Mouse (Mus musculus) kidney, embryonic 15.5 days (tissue): ENCODE measurements around the gene Tmem139. TPM values are rescaled to one million over a fixed set of nuclear protein-coding genes. Genes with fewer than 3 reads are reported as not detected.

Experiments
- ATAC-seq: fragments of 200-750 bp; cut with Nextera tagmentation; replicated peaks from 2 replicates; pipeline ENCODE4 v1.8.0; 2017; ENCODE audit warnings: moderate TSS enrichment; ENCODE audit not compliant: low FRiP score
- H3K27ac ChIP-seq: fragments of 300-500 bp; sonication (generic); 2 replicates; pipeline ENCODE4 v1.5.1; 2015; ENCODE audit warnings: mild to moderate bottlenecking, inconsistent platforms
- H3K27me3 ChIP-seq: fragments of 300-500 bp; sonication (generic); 2 replicates; pipeline ENCODE4 v1.6.1; 2015; ENCODE audit warnings: inconsistent platforms
- H3K36me3 ChIP-seq: fragments of 300-500 bp; sonication (generic); 2 replicates; pipeline ENCODE4 v1.6.1; 2015; ENCODE audit warnings: inconsistent platforms
- H3K4me1 ChIP-seq: fragments of 300-500 bp; sonication (generic); 2 replicates; pipeline ENCODE4 v1.6.1; 2015; ENCODE audit warnings: inconsistent platforms
- H3K4me2 ChIP-seq: fragments of 300-500 bp; sonication (generic); 2 replicates; pipeline ENCODE4 v1.6.1; 2015; ENCODE audit warnings: moderate library complexity, mild to moderate bottlenecking, inconsistent platforms
- H3K4me3 ChIP-seq: fragments of 300-500 bp; sonication (generic); replicated peaks from 2 replicates; pipeline ENCODE4 v1.5.1; 2015; ENCODE audit warnings: mild to moderate bottlenecking, inconsistent platforms
- H3K9ac ChIP-seq: fragments of 300-500 bp; sonication (generic); 2 replicates; pipeline ENCODE4 v1.6.1; 2015; ENCODE audit warnings: mild to moderate bottlenecking, inconsistent platforms
- H3K9me3 ChIP-seq: fragments of 300-500 bp; sonication (generic); replicated peaks from 2 replicates; pipeline ENCODE4 v1.6.1; 2016; ENCODE audit warnings: inconsistent platforms
- WGBS: fragments of 180-500 bp; shearing (Covaris S2); methylation state at CpG from one replicate; pipeline ENCODE4 v1.1.7; 2015; ENCODE audit warnings: mixed read lengths; 5-methylcytosine and 5-hydroxymethylcytosine counted together
- polyA plus RNA-seq: library from polyadenylated mRNA; unstranded; fragments of >200 nt; fragmentation: Nextera tagmentation; extraction: Ambion mirVana; gene quantifications from 2 replicates; pipeline ENCODE4 v1.2.1, GENCODE M21; 2015

The Tmem139 gene
- polyA plus RNA-seq, 1 experiment from 2014 or later = 3.0 TPM

DNA sequence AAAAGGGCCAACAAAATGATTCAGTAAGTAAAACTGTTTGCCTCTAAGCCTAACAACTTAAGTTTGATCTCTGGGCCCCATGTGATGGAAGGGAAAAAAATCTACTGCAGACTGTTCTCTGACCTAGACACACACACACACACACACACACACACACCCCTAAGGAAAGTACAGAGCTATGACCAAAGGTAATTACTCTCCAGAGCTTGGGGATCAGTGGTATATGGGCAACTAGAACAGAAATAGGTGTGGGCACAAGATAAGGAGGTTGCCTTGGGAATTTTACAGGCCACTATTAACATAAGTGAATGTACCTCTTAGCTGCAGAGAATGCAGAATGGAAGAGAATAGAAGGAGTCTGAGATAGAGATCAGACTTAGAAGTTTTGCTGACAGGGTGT, 25.8 kb downstream of the Tmem139 start:
- ATAC-seq = no peak
- no peaks in the 10 kb centered on the region for H3K4me1 ChIP-seq
- H3K4me2 ChIP-seq = no peak overlapping the region
- no peaks in the 10 kb centered on the region for H3K27me3 ChIP-seq
- H3K9me3 ChIP-seq = no peaks in the 10 kb centered on the region
- peaks cover 31% of the 10 kb centered on the region for H3K36me3 ChIP-seq
- H3K9ac ChIP-seq = no peak overlapping the region
- H3K27ac ChIP-seq = no peak overlapping the region
- H3K4me3 ChIP-seq = no peak overlapping the region

DNA sequence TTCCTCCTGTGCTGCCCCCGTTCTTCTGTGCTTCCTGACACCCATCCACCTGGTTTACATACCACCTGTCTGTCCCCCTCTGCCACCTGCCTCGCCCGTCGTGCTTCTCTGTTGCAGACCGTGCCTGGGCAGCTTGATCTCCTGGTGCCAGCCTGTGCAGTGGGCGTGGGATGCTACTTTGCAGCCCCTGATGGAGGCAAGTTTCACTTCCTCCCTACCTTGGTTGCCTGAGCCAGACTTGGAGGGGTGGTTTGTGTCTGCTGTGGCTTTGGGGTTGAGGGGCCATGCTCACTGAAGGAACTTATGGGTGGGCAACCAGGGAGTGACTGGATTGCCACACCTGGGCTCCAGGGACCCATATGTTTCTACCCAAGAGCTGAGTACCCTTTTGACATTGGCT, 31.6 kb downstream of the Tmem139 start:
- 87% methylated on average over 6 of the region's 6 CpGs for WGBS
- H3K4me2 ChIP-seq = no peak overlapping the region
- no peaks in the 10 kb centered on the region for H3K4me1 ChIP-seq
- H3K27me3 ChIP-seq = no peaks in the 10 kb centered on the region
- no peak overlapping the region for H3K9ac ChIP-seq
- no peak overlapping the region for H3K4me3 ChIP-seq
- no peak for ATAC-seq
- H3K27ac ChIP-seq = no peak overlapping the region
- H3K36me3 ChIP-seq = no peaks in the 10 kb centered on the region
- no peaks in the 10 kb centered on the region for H3K9me3 ChIP-seq

- H3K4me1 ChIP-seq = no peaks in the 10 kb centered on the region
- 0 out of 2 replicates have a peak, but pooled peaks cover 2% of the 10 kb centered on the region for H3K36me3 ChIP-seq
- H3K9me3 ChIP-seq = no peaks in the 10 kb centered on the region
- no peak overlapping the region for H3K4me3 ChIP-seq
- H3K4me2 ChIP-seq = no peak overlapping the region
- H3K27ac ChIP-seq = no peak overlapping the region
- H3K27me3 ChIP-seq = no peaks in the 10 kb centered on the region
- WGBS = 64% methylated on average over 3 of the region's 3 CpGs
- no peak for ATAC-seq
- H3K9ac ChIP-seq = no peak overlapping the region
Observed at GRCm38 (mm10) chr6:42295549-42296094, 33.9 kb downstream of the Tmem139 start.

DNA sequence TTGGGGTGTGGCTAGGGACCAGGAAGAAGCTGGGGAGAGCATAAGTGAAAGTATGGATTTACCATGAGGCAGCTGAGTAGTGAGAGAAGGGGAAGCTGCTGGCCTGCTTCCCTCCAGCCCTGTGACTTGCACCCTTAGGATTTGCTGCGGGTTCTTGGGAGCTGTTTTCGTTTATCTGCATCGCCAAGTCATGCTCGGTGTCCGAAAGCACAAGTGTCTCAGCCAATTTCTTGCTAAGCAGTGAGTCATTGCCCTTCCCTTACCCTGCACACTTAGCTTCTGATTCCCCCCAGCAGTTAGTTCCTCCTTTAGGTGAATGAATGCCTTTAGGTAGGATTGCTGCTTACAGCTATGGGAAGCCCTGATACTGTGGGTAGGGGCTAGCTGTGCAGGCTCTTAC, 37.6 kb downstream of the Tmem139 start:
- 92% methylated on average over 5 of the region's 5 CpGs for WGBS

DNA sequence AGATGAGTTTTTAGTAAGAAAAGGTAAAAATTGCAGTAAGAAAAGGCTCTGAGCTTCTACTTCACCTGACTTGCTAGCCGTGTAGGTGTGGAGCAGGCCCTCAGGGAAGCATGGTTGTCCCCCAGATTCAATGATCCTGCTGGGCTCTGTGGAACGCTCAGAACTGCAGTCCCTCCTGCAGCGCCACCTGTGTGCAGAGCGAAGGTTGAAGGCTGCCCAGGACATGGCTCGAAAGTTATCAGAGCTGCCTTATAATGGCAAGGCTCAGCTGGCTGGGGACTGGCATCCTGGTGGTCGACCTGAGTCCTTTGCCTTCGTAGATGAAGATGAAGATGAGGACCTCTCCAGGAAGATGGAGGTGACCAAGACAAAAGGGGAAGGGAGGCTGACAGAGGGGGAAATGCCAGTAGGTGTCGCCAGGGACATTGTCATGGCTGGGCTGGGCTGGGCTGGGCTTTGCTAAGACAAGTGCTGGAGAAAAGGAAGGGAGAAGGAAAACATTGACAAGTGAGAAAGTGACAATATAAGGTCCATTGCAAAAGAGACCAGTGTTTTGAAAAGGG, 48.1 kb downstream of the Tmem139 start:
- Histone ChIP-seq H3K9me3 (no peaks in the 10 kb centered on the region), H3K4me2 (no peak overlapping the region), H3K9ac (no peak overlapping the region), H3K4me1 (no peaks in the 10 kb centered on the region), H3K36me3 (peaks cover 3% of the 10 kb centered on the region; the same call in 1 of the 2 replicates), H3K4me3 (no peak overlapping the region), H3K27ac (no peak overlapping the region), H3K27me3 (no peaks in the 10 kb centered on the region)
- ATAC-seq = no peak
- WGBS = 47% methylated on average over 8 of the region's 8 CpGs

More for the DNA sequence above, 37.6 kb downstream of the Tmem139 start:
- no peaks in the 10 kb centered on the region for H3K4me1 ChIP-seq
- 0 out of 2 replicates have a peak, but pooled peaks cover 2% of the 10 kb centered on the region for H3K36me3 ChIP-seq
- H3K4me3 ChIP-seq = no peak overlapping the region
- H3K27ac ChIP-seq = no peak overlapping the region
- H3K4me2 ChIP-seq = no peak overlapping the region
- H3K9ac ChIP-seq = no peak overlapping the region
- no peak for ATAC-seq
- no peaks in the 10 kb centered on the region for H3K9me3 ChIP-seq
- no peaks in the 10 kb centered on the region for H3K27me3 ChIP-seq

- no peaks in the 10 kb centered on the region for H3K9me3 ChIP-seq
- WGBS = 80% methylated on average over 2 of the region's 2 CpGs
- H3K36me3 ChIP-seq = peaks cover 3% of the 10 kb centered on the region; the same call in 1 of the 2 replicates
- no peak overlapping the region for H3K4me2 ChIP-seq
- ATAC-seq = no peak
- no peak overlapping the region for H3K27ac ChIP-seq
- no peak overlapping the region for H3K9ac ChIP-seq
- H3K27me3 ChIP-seq = no peaks in the 10 kb centered on the region
- no peaks in the 10 kb centered on the region for H3K4me1 ChIP-seq
- H3K4me3 ChIP-seq = no peak overlapping the region
Observed at GRCm38 (mm10) chr6:42310427-42311053, 48.8 kb downstream of the Tmem139 start.

Other genes starting within 250 kb of the Tmem139 start
- not detected in 2 replicates for gene Sva, start 223.6 kb upstream of the Tmem139 start, polyA plus RNA-seq
- gene Tas2r139, start 121.0 kb upstream of the Tmem139 start, polyA plus RNA-seq = not detected in 2 replicates
- not detected in 2 replicates for gene Tas2r144, start 46.6 kb upstream of the Tmem139 start, polyA plus RNA-seq
- 31.0 and 33.4 TPM in 2 replicates for gene Gstk1, start 16.0 kb upstream of the Tmem139 start, polyA plus RNA-seq
- gene Casp2, start 3.0 kb downstream of the Tmem139 start, polyA plus RNA-seq = 57.0 and 60.0 TPM in 2 replicates
- gene Clcn1, start 24.7 kb downstream of the Tmem139 start, polyA plus RNA-seq = 0.18 and 0.28 TPM in 2 replicates
- 0.24 and 0.26 TPM in 2 replicates for gene Fam131b, start 62.7 kb downstream of the Tmem139 start, polyA plus RNA-seq
- 102 and 127 TPM in 2 replicates for gene Zyx, start 87.7 kb downstream of the Tmem139 start, polyA plus RNA-seq
- 7.5 and 8.5 TPM in 2 replicates for gene Epha1, start 111.3 kb downstream of the Tmem139 start, polyA plus RNA-seq
- not detected in 2 replicates for gene Tas2r143, start 138.3 kb downstream of the Tmem139 start, polyA plus RNA-seq
- not detected in 2 replicates for gene Tas2r135, start 143.5 kb downstream of the Tmem139 start, polyA plus RNA-seq
- not detected in 2 replicates for gene Tas2r126, start 172.6 kb downstream of the Tmem139 start, polyA plus RNA-seq
- gene Olfr458, start 203.2 kb downstream of the Tmem139 start, polyA plus RNA-seq = not detected in 2 replicates
- 0.04 TPM in 1 of 2 replicates, not detected in the other for gene Olfr457, start 214.4 kb downstream of the Tmem139 start, polyA plus RNA-seq
- not detected in 2 replicates for gene Olfr456, start 225.2 kb downstream of the Tmem139 start, polyA plus RNA-seq